Mouse (Mus musculus): ENCODE measurements around the gene Pebp1. TPM values are rescaled to one million over a fixed set of nuclear protein-coding genes. Genes with fewer than 3 reads are reported as not detected.

Pebp1 gene
- polyA plus RNA-seq (2015; fragmentation: Nextera tagmentation; extraction: Ambion mirVana): 714 and 731 TPM in 2 replicates

DNA sequence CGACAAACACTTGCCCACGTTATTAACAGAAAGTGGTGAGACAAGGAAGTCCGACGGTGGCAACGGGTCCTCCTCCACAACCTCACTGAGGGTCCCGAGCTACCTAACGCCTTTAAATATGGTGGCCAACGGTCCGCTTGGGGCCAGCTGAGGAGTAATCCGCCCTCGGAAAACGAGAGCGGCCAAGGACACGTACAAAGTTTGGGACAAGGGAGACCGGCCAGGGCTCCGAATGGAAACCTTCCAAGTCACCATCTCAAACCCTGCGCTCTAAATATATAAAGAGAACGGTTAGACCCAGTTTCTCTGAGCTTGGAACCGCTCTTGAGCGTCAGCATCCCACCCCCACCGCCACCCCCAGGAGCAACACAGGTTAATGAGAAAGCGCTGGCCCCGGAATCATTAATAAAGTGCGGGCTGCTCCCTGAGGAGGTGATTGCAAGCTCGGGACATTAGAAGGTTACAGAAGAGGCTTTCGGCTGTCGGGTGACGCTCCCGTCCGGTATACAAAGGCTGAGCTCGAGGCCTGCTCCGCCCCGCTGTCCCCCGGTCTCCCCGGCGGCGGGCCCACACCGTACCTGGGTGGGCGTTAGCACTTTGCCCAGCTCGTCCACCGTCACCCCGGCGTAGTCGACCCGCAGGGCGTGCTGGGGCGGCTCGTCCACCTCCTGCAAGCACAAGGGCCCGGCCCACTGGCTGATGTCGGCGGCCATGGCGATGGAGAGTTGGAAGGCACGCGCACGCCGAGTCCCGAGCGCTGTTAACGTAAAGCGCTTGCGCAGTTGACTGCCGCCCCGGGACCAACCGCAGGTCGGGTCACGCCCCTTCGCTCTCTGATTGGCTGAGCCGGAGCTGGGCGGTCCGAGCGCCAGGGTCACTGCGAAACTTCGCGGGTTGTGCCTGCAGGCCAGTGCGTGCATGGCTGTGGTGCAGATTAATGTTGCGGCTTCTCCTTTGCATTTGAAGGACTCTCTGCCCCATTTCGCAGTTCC lies at the start of gene Pebp1:
Gene Pebp1, minus strand, starts transcription at position 795 of the 992 bp plus-strand sequence.
- Histone ChIP-seq H3K27ac (replicated peaks) (peak within 1 kb of the TSS; percentile 55), H3K36me3 (peaks cover 21% of the 10 kb centered on the region), H3K27me3 (no peaks in the 10 kb centered on the region), H3K4me2 (replicated peaks) (peak within 1 kb of the TSS; percentile 71), H3K4me3 (replicated peaks) (peak within 1 kb of the TSS; percentile 64), H3K4me1 (peaks cover 30% of the 10 kb centered on the region), H3K9me3 (replicated peaks) (no peaks in the 10 kb centered on the region), H3K9ac (peak within 1 kb of the TSS; percentile 71)
- peak; percentile 97 for ATAC-seq (ENCODE audit: insufficient number of reproducible peaks, low FRiP score, low TSS enrichment, low read depth)
- WGBS: under 1% methylated on average over 77 of the region's 77 CpGs

DNA sequence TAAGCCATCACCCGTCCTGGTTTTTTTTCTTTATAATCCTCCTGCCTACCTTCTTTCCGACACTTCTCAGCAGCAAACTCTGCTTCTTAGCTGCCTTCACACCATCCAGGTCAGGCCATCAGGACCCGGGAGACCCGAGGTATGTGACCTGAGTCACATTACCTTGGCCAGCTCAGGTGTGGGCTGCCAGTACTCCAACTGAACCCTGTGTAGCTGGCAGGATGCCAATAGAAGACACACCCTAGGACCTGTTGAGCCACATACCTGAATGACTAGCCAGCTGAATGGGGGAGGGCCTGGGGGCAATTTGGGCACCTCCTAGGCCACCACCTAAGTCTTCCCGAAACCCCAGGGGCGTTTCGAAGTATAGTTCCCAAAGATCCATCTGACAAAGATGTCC lies 43.0 kb upstream of the Pebp1 start:
- Histone ChIP-seq H3K9ac (no peak overlapping the region), H3K36me3 (0 out of 2 replicates have a peak, but pooled peaks cover 4% of the 10 kb centered on the region), H3K27ac (replicated peaks) (no peak overlapping the region), H3K4me2 (replicated peaks) (no peak overlapping the region), H3K9me3 (replicated peaks) (no peaks in the 10 kb centered on the region), H3K4me1 (no peaks in the 10 kb centered on the region), H3K27me3 (no peaks in the 10 kb centered on the region), H3K4me3 (replicated peaks) (no peak overlapping the region)
- WGBS: 76% methylated on average over 7 of the region's 7 CpGs
- peak; percentile 63; the same call in 1 of the 2 replicates for ATAC-seq (ENCODE audit: insufficient number of reproducible peaks, low FRiP score, low TSS enrichment, low read depth)

DNA sequence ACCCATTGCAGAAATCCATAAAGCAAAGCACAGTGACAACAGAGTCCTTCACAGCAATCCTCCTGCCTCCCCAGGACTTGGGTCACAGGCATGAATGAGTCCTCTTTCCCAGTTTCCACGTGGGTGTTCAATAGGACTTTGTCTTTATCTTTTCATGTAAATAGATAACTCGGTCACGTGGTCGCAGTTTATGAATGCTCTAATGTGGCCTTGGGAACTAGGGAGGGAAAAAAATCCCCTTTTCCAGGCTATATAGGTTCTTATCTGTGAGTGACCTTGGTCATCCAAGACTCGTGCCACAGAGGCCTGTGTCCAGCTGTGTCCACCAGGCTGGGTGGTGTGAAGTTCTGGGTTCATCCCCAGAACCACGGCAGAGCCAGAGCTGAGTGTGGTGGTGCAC lies 39.0 kb upstream of the Pebp1 start:
- Histone ChIP-seq H3K9me3 (replicated peaks) (no peaks in the 10 kb centered on the region), H3K27ac (replicated peaks) (no peak overlapping the region), H3K36me3 (no peaks in the 10 kb centered on the region), H3K9ac (no peak overlapping the region), H3K27me3 (no peaks in the 10 kb centered on the region), H3K4me3 (replicated peaks) (no peak overlapping the region), H3K4me2 (replicated peaks) (no peak overlapping the region), H3K4me1 (no peaks in the 10 kb centered on the region)
- WGBS: 74% methylated on average over 6 of the region's 6 CpGs
- ATAC-seq (ENCODE audit: insufficient number of reproducible peaks, low FRiP score, low TSS enrichment, low read depth): no peak

DNA sequence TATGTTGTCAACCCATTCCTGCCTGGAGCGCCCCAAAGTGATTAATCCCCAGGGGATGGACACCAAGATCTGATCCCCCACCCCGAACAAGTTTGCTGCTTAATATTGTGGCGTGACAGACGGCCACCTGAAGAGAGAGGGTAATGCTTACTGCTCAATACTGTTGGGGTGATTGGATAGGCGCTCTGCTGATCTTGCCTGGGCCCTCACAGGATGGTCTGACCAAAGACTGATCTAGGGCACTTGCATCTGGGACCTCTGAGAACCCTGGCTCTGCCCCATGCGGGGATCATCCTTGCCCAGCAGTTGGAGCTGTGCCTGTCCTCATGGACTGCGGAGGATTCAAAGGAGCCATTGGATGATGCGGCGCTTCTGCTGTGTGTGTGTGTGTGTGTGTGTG lies 36.3 kb upstream of the Pebp1 start:
- H3K27ac ChIP-seq (replicated peaks): no peak overlapping the region
- H3K4me2 ChIP-seq (replicated peaks): no peak overlapping the region
- H3K36me3 ChIP-seq: no peaks in the 10 kb centered on the region
- H3K9me3 ChIP-seq (replicated peaks): no peaks in the 10 kb centered on the region
- no peak for ATAC-seq (ENCODE audit: insufficient number of reproducible peaks, low FRiP score, low TSS enrichment, low read depth)
- peaks cover 5% of the 10 kb centered on the region for H3K4me1 ChIP-seq
- WGBS: 82% methylated on average over 9 of the region's 9 CpGs
- H3K9ac ChIP-seq: no peak overlapping the region
- H3K27me3 ChIP-seq: no peaks in the 10 kb centered on the region
- H3K4me3 ChIP-seq (replicated peaks): no peak overlapping the region

DNA sequence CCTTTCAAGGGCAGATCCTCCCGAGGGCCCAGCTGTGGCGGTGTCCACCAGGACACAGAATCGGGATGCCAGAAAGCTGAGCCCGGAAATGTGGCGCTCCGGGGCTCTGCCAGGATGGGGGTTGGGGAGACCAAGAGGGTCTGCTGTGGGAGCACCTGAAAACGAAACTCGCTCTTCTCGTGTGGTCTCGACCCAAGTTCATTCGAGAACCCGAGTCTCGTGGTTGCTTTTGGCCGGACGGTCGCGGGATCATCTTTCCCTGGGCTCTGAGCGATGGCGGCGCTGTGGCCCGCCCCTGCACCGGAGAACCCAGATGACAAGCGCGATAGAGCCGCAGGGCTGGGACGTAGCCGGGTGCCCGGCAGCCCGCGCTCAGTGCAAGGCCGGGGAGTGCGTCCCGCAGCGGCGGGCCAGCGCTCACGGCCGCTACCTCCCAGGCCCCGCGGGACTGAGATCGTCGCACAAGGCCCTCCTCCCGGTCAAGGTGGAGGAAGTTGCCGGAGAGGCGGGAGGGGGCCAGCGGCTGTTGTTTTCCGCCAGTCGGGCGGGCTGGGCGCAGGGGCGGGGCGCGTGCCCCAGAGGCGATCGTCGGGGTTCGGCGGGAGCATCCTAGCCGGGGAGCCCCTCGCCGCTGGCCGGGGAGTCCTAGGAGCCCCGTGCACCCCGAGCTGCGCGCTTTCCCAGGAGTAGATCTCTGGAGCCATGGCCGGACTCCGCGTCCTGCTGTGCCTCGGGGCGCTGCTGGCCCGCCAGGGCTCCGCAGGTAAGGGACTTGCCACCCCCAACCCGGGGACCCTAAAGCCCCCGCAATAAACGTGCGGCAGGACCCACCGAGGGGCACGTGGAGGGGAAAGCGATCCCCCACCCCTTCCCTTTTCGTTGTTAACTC lies 31.6 kb upstream of the Pebp1 start, which contains the start of gene Vsig10:
Gene Vsig10, plus strand, starts transcription at position 343 of the 889 bp plus-strand sequence.
- Histone ChIP-seq H3K4me3 (replicated peaks) (peak within 1 kb of the TSS; percentile 80), H3K36me3 (no peaks in the 10 kb centered on the region), H3K27me3 (no peaks in the 10 kb centered on the region), H3K4me1 (peaks cover 22% of the 10 kb centered on the region), H3K4me2 (replicated peaks) (peak within 1 kb of the TSS; percentile 90), H3K27ac (replicated peaks) (peak within 1 kb of the TSS; percentile 82), H3K9me3 (replicated peaks) (no peaks in the 10 kb centered on the region), H3K9ac (peak within 1 kb of the TSS; percentile 65)
- peak; percentile 74 for ATAC-seq (ENCODE audit: insufficient number of reproducible peaks, low FRiP score, low TSS enrichment, low read depth)
- WGBS: under 1% methylated on average over 78 of the region's 81 CpGs

DNA sequence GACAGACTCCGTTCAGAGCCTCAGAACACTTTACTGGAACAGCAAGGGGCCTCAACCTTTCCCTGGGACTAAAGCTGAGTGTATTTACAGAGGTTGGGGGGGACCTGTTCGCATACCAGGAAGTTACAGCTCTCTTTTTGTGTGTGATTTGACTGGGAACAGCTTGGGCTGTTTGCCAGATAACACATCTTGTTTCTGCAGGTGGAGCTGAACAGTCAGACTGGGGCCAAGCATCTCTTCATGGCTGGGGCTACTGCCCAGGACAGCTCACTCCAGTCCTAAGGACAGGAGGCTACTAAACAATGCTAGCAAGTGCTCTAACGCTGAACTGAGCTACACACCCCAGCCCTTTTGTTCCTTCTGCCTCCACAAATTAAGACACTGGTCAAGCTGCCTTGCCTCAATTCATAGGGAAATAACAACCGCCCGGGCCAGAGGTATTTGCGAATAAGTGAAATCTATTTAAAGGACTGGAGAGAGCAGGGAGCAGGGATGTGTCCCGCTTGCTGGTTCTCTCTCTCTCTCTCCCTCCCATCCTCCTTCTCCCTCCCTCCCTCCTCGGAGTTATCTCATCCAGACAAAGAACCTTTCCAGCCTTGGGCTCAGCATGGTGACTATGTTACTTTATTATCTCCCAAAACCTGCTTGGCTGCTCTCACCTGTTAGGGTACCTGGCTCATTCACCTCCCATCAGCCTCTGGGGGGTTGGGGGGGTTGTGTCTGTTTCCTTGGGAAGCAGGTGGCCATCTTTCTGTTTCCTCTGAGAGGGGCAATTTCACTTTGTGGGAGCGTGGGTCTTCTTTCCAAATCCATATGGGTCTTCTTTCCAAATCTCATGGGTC lies 27.4 kb upstream of the Pebp1 start:
- H3K4me1 ChIP-seq: peaks cover 27% of the 10 kb centered on the region
- WGBS: 25% methylated on average over 9 of the region's 9 CpGs
- no peak overlapping the region for H3K4me3 ChIP-seq (replicated peaks)
- 0 out of 2 replicates have a peak, but pooled peaks have one; percentile 24 for ATAC-seq (ENCODE audit: insufficient number of reproducible peaks, low FRiP score, low TSS enrichment, low read depth)
- H3K27me3 ChIP-seq: no peaks in the 10 kb centered on the region
- peak overlapping the region; percentile 74 for H3K27ac ChIP-seq (replicated peaks)
- H3K36me3 ChIP-seq: no peaks in the 10 kb centered on the region
- H3K9me3 ChIP-seq (replicated peaks): no peaks in the 10 kb centered on the region
- no peak overlapping the region for H3K9ac ChIP-seq
- peak overlapping the region; percentile 49; the same call in 1 of the 2 replicates for H3K4me2 ChIP-seq (replicated peaks)

DNA sequence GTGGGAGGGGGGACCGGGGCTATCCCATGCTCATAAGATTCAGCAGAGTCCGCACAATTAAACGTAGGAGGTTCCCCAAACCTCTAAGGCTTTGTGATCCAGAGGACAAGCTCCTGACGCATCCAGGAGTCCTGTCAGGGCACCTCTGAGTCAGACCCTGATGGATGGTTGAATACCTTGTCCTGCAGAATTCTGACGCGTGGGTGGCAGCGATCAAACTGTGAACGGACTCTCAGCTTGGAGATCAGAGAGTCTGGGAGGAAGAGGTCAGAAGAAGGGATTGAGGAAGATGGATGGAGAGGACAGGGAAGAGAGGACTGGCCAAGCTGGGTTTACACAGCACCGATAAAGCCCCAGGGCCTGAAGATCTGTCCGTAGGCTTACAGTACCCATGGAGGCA lies 26.5 kb upstream of the Pebp1 start:
- H3K9ac ChIP-seq: no peak overlapping the region; the same call in 1 of the 2 replicates
- 32% methylated on average over 10 of the region's 10 CpGs for WGBS

DNA sequence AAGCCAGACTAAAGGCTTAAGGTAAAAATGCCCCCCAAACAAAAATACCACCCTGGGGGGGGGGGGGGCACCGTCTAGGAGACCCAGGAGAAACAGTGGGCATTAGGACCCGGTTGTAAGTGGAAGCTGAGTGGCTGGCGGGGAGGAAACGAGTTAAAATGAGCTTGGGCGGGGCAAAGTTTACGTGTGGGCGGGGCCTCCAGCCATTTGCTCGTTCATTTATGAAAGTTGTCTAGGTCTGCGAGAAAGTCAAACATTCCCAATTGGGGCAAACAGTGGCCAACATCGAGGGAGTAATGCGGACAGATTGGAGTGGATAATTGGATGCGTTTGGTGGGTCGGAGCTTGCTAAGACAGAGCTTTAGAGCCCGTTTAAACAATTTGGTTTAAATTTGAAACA lies 26.0 kb upstream of the Pebp1 start:
- Histone ChIP-seq H3K4me3 (replicated peaks) (peak overlapping the region; percentile 35), H3K4me2 (replicated peaks) (peak overlapping the region; percentile 49), H3K9me3 (replicated peaks) (no peaks in the 10 kb centered on the region), H3K4me1 (peaks cover 23% of the 10 kb centered on the region), H3K27ac (replicated peaks) (peak overlapping the region; percentile 74), H3K36me3 (no peaks in the 10 kb centered on the region), H3K27me3 (no peaks in the 10 kb centered on the region), H3K9ac (no peak overlapping the region; the same call in 1 of the 2 replicates)
- no peak for ATAC-seq (ENCODE audit: insufficient number of reproducible peaks, low FRiP score, low TSS enrichment, low read depth)
- 6% methylated on average over 14 of the region's 14 CpGs for WGBS

More for the DNA sequence above, 26.5 kb upstream of the Pebp1 start:
- no peak for ATAC-seq (ENCODE audit: insufficient number of reproducible peaks, low FRiP score, low TSS enrichment, low read depth)
- Histone ChIP-seq H3K9me3 (replicated peaks) (no peaks in the 10 kb centered on the region), H3K27me3 (no peaks in the 10 kb centered on the region), H3K4me3 (replicated peaks) (peak overlapping the region; percentile 35), H3K27ac (replicated peaks) (peak overlapping the region; percentile 74), H3K4me2 (replicated peaks) (peak overlapping the region; percentile 49), H3K36me3 (no peaks in the 10 kb centered on the region), H3K4me1 (peaks cover 26% of the 10 kb centered on the region)

DNA sequence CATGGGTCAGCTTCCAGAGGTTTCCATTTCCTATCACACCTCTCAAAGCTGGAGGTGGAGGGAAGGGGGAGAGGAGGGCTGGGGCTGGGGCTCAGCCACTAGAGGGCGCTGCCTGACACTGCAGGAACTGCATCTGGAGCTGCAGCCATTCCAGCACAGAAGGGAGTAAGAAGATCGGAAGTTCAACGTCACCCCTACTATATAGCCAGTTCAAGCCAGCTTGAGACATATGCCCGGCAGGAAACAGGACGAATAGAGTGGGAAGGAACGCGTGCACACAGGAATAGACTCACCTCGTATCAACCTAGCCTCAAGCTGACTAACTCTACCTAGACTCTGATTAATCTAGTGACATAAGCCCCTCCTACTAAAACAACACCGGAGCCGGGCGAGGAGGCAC lies 20.3 kb upstream of the Pebp1 start:
- H3K4me2 ChIP-seq (replicated peaks): no peak overlapping the region
- no peak for ATAC-seq (ENCODE audit: insufficient number of reproducible peaks, low FRiP score, low TSS enrichment, low read depth)
- 32% methylated on average over 11 of the region's 11 CpGs for WGBS
- H3K4me1 ChIP-seq: no peaks in the 10 kb centered on the region
- H3K27me3 ChIP-seq: no peaks in the 10 kb centered on the region
- no peak overlapping the region for H3K9ac ChIP-seq
- no peak overlapping the region for H3K27ac ChIP-seq (replicated peaks)
- H3K4me3 ChIP-seq (replicated peaks): no peak overlapping the region
- H3K9me3 ChIP-seq (replicated peaks): no peaks in the 10 kb centered on the region
- no peaks in the 10 kb centered on the region for H3K36me3 ChIP-seq

DNA sequence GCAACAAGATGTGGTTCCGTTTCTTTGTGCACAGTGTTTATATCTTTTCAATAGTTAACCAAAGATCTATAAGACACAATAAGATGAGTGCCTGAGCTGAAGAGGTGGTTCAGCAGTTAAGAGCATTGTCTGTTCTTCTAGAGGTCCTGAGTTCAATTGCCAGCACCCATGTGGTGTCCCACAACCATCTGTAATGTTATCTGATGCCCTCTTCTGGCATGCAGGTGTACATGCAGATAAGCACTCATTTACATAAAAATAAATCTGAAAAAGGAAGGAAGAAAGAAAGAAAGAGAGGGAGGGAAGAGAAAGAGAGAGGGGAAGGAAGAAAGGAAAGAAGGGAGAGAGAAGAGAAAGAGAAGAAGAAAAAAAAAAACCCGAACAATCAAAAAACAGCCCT lies 19.4 kb upstream of the Pebp1 start:
- Histone ChIP-seq H3K9me3 (replicated peaks) (no peaks in the 10 kb centered on the region), H3K9ac (no peak overlapping the region), H3K4me2 (replicated peaks) (no peak overlapping the region), H3K27me3 (no peaks in the 10 kb centered on the region), H3K36me3 (no peaks in the 10 kb centered on the region), H3K4me3 (replicated peaks) (no peak overlapping the region), H3K4me1 (no peaks in the 10 kb centered on the region), H3K27ac (replicated peaks) (no peak overlapping the region)
- no peak for ATAC-seq (ENCODE audit: insufficient number of reproducible peaks, low FRiP score, low TSS enrichment, low read depth)
- 83% methylated on average over 2 of the region's 2 CpGs for WGBS

Data from embryonic facial prominence, embryonic 15.5 days (tissue).